Mouse (Mus musculus) embryo, embryonic 11.5 days (tissue): Measurements from ENCODE around the gene Prkn.

Experiments used
- DNase-seq: peaks from one replicate; pipeline ENCODE4 v3.0.0-alpha.2; 2012; ENCODE audit warnings: low read depth, low spot score

The Prkn gene

DNA sequence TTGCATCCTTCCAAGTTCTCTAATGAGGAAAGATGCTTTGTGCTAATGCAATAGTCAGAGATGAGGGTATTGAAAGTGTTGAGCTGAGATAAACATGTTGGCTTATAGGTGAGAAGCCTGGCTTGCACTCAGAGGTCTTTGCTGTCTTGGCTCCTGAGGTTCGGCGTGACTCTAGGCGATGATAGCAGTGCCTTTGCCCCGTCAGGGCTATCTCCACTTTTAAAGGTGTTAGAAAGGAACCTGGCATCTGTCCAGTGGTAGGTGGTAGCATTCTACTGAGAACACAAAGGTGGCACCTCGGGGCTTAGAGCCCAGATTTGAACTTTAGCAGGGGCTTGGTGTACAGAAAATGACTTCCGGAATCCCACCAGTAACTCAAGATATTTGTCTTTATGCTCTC is 554.4 kb downstream of the Prkn start:
- no peak for DNase-seq

DNA sequence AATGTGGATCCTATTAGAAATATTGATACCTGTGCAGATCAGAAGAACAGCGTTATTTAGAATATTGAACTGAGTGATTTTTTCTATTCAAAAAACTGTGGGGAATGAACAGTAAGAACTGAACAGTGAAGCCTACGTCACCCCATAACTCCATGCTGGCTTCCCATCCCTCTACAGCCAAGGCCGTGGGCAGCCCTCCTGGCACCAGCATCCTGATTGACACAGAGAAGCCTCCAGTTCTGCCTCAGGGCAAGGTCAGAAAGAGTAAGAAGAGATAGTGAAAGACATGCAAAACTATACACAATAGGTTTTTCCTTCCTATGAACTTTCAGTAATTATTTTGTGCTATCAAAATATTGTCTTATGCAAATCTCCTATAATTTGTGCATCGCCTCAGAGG is 557.5 kb downstream of the Prkn start:
- no peak for DNase-seq

DNA sequence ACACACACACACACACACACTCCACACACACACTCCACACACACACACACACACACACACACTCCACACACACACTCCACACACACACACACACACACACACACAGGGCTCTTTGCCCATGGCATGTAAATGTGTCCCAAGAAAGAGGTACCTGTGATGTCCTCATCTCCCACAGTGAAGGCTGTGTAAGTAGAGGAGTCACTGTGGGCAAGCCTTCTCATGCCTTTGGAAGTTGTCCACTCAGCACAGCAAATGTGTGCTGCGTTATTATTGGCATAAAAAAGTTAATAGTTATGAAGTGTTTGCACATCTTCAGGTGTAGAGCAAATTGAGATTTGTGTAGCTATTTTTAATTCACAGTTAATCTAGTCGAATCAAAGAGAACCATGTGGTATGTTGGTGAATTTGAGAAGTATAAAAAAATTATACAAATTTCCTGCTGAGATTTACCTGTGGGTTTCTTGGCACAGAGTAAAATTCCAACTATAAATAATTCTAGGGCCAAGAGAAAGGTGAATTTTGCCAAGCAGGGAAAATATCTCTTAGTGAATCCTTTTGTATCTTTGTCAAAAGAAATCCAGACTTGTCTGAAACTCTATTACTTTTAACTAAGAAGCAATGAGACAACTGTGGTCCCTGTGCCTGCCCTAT is 562.2 kb downstream of the Prkn start:
- no peak for DNase-seq

DNA sequence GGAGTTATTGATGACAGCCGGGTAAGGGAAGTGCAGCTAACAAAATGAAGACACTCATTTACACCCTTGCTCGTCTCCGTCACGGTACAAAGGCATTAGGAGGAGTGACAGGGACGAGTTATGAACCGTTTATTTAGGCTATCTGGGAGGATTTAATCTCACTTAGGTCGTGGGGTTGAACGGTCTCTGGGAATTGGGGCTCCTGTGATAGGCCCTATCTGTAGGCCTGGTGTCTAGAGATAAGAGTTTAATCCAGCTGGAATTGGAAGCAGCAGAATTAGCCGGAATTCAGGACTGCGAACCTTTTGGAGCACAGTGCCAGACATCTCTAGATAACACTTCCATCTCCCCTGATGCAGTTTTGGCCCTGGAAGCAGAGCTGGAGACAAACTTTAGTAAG is 571.2 kb downstream of the Prkn start:
- DNase-seq = no peak

DNA sequence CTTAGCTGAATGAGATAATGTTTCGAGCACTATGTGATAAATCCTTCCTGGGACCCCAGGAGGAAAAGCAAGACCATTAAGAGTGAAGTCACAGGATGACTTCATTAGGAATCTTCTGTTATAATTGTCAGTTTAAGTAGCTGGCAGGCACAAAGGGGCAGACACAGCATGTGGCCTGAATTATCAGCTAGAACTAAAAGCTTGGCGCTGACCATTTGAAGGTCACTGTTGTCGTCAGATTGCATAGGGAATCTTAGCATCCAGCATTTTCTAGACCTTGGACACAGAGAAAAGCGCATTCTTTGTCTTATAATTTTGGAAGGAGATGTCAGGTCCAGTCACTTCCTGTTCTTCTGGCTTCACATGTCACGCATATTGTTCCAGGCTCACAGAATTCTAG is 573.5 kb downstream of the Prkn start:
- DNase-seq = no peak

DNA sequence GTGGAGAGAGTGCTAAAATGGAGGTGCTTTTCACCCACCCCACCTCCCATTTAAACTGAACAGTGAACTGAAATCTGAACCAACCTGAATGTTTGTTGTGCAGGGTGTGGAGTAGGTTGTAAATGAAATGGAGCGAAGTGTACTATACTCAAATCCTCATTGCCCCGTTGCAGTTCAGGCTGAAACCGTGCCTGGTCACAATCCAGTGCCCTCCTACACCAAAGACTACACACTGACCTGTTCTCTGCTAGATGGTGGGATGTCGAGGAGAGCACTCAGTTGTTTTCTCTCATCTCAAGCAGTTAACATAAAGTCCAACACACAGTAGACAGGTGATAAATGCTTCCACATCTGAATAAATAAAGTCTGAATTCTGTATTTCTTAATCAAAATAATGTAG is 574.1 kb downstream of the Prkn start:
- no peak for DNase-seq

DNA sequence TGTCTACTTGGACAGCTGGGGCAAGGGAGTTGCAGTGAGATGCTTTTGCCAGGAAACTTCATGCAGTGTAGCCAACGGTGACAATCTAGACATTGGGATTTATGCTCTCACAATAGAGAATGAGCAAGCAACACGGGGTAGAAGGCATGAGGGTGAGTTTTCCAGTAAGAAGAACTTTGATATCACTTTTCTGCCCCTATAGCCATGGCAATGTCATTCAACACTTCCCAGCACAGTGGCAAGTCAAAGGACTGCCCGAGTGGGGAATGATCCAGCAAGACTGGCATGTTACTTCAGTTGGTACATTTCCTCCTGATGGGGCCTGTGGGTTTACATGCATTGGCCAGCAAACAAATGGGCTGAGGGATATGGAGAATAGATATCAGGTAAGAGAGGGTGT is 577.0 kb downstream of the Prkn start:
- DNase-seq = no peak

DNA sequence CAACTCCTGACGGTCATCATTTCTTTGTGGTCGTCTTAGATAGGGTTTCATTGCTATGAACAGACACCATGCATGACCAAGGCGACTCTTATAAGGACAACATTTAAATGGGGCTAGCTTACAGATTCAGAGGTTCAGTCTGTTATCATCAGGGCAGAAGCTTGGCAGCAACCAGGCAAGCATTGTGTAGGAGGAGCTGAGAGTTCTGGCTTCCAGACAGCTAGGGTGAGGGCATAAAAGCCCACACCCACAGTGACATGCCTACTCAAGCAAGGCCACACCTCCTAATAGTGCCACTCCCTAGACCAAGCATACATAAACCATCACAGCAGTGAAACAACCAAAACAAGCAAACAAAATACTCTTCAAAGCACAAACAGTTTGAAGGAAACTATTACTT is 579.3 kb downstream of the Prkn start:
- no peak for DNase-seq

DNA sequence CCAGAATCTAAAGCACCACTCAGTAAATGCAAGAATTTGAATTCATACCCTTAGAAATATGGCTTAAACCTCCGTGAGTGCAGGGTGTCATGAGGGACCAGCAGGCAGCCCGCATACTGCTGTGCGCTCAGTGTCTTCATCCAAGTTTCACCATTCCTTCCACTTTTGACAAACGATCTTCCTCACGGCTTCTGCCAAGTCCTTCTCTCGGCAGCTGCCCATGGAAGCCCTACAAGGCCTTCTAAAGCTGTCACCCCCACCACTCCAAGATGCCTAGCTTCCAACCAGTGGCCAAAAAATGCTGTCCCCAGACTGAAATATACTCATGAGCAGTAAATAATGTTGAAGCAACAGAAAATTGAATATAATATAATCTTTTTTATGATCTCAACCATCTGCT is 580.7 kb downstream of the Prkn start:
- DNase-seq = no peak

DNA sequence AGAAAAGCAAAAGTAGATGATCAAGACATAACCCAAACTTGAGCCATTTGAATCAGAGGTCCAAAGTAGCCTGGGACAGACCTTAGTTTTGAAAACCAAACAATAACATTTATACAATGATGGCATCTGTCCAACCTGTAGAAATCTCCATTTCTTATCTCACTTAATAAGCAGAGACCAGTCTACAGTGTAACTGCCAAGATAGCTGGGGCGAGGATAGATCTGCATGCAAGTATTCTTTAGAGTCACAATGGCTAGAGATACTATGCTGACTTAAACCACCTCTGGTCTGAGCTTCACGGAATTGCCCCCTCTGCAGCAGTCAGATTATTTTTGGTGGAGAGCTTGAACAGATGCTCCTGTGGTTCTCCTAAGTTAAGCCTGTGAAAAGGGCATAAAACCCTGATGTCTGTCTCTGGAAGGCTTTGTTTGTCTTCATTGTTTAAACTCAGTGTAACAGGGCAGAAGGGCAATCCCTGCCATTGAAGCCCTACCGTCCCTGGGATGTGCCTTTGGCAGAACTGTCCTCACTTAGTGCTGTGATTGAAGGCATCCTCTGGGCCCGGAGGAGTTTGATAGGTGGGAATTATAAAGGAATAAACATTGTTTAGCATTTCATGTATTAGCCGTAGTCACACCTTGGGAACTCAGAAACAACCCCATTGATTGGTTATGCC is 581.2 kb downstream of the Prkn start:
- DNase-seq = no peak

DNA sequence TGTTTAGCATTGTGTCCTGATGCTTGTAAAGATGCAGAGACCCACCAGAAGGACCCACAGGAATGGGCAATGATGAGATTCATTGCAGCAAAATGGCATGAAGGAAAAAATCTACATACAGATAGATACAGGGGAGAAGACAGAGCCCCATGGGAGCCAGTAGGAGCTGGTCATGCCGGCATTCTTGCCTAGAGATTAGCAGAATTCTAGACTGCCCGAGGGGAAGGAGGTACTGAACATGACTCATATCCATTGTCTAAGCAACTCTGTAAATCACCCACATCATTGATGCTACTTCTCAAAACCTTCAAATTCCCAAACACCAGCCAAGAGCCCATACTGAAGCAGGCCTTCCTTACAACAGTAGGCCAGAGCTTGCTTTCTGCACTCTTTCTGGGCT is 591.1 kb downstream of the Prkn start:
- no peak for DNase-seq

DNA sequence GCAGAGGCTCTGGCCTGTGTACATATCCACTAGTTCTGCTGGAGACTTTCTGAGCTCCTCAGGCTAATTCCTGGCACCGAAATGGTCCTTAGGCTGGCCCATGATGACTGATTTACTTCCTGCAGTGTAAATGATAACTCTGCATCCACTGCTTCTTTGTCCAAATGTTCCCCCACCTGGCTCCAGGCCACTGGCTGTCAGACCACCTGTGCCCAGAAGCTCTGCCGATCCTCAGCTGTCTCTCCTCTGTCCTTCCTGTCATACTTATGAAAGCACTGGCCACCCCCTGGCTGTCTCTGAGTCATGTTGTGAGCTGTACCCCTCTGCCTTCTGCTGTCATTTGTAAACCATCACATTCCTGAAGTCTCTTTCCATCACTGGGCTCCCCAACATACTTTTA is 592.4 kb downstream of the Prkn start:
- DNase-seq = no peak

DNA sequence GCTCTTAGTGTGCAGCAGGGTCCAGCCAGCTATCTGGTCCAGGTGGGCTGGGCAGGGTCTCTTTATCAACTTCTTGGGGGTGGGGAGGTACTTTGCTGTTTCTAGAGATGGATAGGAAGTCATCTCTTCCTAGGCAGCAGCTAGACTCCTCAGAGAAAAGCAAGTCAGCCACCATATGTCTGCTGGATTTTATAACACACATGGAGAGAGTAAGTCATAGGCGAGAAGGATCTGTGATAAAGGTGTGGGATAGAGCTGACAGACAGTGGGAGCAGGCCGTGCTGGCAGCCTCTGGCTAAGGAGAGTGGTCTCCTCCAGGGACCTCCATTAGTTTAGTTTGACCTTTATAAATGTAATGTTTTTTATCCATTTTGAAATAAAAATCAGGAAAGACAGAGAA is 622.5 kb downstream of the Prkn start:
- no peak for DNase-seq

DNA sequence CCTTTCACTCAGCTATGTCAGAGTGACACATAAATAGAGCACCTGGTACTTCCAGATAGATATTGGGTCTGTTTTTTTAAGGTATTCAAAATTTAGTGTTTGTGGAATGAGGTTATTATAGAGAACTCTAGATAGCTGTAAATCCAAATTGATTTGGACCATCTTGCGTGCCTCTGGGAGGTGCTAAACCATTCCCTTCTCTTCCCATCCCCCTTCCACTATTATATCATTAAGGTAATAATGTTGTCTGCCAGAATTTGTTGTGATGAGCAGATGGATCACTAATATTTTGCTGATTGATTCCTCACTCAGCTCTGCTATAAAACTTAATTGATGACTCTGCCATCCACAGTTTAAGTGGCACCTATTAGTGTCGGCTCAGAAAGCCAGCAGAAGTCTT is 625.9 kb downstream of the Prkn start:
- DNase-seq = no peak

DNA sequence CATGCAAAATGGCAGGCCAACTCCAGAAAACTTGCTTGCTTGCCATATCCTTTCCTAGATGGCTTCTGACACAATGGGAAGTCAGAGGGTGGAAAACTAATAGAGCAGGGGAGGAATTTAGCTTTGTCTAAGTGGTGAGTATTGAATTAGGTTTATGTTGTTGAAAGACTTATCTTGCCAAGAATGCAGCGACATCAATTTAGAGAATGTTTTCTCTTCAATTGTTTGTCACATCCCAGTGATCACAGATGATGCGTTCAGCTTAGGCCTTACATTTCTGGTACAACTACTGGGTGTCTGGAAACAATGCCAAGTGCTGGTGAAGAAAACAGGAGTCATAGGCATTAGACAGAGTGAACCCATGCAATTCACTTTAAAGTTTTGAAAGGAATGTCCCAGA is 628.4 kb downstream of the Prkn start:
- no peak for DNase-seq

DNA sequence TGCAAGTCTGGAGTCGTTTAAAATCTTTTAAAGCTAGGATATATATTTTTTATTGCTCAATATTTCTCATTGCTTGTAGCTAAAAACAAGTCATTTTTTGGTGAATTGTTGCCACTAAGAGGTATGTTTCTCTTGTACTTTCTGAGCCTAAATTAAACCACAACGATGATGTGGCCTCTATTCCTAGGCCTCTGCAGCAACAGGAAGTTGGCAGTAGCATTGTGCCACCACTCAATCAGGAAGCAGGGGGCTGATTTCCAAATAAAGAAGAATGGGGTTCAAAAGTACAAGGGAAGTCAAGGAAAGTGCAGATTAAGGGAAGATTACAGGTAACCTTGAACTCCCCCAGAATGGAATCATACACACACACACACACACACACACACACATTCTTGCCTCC is 642.8 kb downstream of the Prkn start:
- DNase-seq = no peak

DNA sequence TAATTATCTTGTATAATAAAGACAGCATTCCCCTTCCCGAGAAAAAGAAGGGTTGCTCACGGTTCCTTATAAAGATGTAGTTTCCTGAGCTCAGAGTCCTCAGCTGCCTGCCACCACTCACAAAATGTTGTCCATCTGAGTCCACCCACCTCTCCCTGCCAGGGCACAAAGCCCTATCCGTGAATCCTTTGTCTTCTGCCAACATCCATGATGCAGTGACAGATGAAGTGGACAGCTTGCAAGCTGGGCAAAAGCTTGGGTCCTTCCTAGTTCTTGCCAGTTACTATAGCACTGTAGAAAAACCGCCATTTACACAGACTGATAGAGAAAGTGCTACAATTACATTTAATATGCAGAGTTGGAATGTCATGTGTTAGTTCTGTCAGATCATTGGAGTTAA is 649.9 kb downstream of the Prkn start:
- no peak for DNase-seq

DNA sequence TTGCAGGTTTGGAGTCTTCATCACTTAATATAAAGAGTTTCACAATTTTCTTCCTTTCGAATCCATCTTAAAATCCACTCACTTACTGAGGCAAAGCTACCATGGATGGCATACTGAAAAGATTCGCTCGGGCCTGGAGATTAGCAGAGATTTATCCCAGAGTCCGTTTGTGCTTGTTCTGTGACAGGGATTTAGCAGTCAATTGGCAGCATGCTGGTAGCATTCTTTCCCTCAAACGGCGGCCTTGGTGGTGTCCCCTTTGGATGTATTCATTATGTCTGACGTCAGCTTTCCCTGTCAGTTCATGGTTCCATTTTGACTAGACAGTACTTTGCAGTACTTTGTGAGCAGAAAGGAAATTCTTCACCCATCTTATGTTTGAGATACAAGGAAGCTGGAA is 662.4 kb downstream of the Prkn start:
- no peak for DNase-seq

DNA sequence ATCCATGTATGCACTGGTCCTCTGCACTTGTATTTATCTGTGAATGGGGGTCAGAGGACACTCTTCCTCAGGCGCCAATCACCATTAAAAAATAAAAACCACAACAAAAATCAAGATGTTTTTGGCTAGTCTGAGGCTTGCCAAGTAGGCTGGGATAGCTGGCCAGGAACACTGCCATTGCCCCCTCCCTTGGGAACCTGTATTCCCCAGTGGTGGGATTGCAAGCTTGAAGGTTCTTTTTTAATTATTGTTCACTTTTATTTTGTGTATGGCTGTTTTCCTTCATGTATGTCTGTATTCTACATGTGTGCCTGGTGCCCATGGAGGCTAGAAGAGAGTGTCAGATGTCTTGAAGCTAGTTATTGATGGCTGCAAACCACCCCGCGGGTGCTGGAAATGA is 664.3 kb downstream of the Prkn start:
- DNase-seq = no peak

DNA sequence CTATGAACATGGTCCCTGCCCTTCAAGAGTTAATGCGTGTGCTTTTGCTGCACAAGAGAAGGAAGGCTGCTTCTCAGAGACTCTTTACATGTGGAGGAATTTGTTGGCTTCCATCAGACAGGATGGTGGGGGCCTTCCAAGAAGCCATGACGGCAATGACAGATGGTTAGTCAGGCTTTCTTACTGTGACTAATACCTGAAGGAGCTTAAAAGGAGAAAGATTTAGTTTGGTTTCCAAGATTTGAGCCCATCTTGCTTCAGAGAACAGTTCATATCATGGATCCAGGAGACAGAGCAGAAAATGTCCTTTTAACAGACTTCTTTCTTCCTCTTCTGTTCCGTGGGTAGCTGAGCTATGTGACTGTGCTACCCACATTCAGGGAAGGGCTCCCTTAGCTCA is 666.9 kb downstream of the Prkn start:
- DNase-seq = no peak

DNA sequence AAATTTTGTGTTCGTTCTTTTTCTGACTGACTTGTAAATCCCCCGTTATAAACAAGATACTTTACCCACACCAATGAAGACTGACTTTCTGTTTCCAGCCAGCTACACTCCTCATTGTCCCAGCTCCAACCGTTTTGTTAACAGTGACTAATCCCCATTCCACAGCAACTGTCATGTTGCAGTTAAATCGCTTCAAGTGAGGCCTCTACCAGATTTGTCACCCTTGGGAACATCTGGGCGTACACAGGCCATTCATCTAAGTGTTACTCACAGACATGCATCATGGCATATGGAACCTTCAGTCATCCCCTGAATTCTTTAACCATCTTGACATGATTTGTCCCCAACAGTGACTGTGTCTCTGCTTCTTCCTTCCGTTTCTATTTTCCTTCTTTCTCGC is 669.9 kb downstream of the Prkn start:
- DNase-seq = no peak

DNA sequence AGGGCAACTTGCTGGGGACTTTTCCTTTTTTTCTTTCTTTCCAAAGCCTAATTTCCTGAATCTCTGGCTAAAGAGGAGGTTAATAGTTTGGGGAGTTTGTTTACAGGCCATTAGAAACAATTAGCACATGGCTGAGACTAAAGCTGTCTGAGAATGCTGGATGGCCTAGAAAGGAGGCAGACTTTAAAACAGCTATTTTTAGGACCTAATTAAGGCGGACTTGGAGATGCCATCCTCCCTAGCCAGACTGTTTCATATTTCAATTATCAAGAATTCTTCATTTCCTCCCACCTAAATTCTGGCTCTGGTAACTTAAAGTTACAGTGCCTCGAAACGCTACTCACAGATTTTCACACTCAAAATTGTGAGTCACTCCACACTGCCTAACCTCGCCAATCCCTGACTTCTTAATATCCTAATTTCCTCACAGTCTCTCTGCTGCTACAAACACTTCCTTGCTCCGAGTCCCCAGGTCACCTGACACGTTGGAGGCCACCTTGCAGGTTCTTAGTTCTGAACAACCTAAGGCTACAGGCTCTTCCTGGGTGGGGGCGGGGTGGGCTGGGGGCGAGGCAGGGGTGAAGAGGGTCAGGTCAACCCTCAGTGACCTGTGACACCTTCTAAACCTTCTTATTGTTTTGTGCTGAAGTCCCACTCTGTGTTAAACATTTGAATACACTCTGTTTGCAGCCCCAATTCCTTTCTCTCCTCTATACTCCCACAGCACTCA is 674.0 kb downstream of the Prkn start:
- peak; percentile 7 for DNase-seq

DNA sequence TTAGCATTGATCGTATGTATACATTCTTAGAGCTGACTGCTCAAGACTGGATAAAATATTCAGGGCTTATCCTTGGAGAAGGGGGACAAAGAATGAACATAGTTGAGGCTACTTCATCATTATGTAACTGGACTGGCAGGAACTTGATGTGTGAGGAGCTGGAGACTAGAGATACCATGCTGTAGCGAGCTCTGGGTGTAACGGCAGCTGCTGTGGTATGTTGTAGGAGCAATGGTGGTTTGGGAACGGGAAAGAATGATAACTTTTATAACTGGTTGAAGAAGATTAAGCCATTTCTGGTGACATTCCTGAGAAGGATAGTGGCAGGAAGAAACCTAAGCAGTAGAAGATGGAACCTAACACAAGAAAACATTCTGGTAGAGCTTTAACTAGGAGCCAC is 675.4 kb downstream of the Prkn start:
- no peak for DNase-seq
